Mouse (Mus musculus) kidney, adult 11 months (tissue): ENCODE results near the gene Pex19.

Source experiments
- DNase-seq: peaks from one replicate; pipeline ENCODE4 v3.0.0; 2022

Pex19 gene

GRCm38 (mm10) chr1:172134072-172134471 is 7.5 kb downstream of the Pex19 start:
- no peak for DNase-seq

GRCm38 (mm10) chr1:172140160-172140559 is 13.6 kb downstream of the Pex19 start:
- no peak for DNase-seq

GRCm38 (mm10) chr1:172140825-172141224 is 14.3 kb downstream of the Pex19 start:
- no peak for DNase-seq

- DNase-seq: no peak
These were observed 15.0 kb downstream of the Pex19 start for GRCm38 (mm10) chr1:172141529-172141928.

- peak; percentile 48 for DNase-seq
These were observed 17.0 kb downstream of the Pex19 start for GRCm38 (mm10) chr1:172143570-172143969.

- peak; percentile 98 for DNase-seq
These were observed 21.3 kb downstream of the Pex19 start, which contains the start of gene Dcaf8 for GRCm38 (mm10) chr1:172147835-172148278. Gene Dcaf8, plus strand, starts transcription at chr1:172148084.

GRCm38 (mm10) chr1:172148279-172148954 is 21.9 kb downstream of the Pex19 start:
- DNase-seq: peak; percentile 54

GRCm38 (mm10) chr1:172148955-172149815 is 22.6 kb downstream of the Pex19 start:
- DNase-seq: no peak

- DNase-seq: no peak
These were observed 28.0 kb downstream of the Pex19 start for GRCm38 (mm10) chr1:172154536-172154935.

- DNase-seq: no peak
These were observed 29.0 kb downstream of the Pex19 start for GRCm38 (mm10) chr1:172155518-172155917.

GRCm38 (mm10) chr1:172159970-172160369 is 33.4 kb downstream of the Pex19 start:
- DNase-seq: no peak

GRCm38 (mm10) chr1:172160508-172160907 is 34.0 kb downstream of the Pex19 start:
- DNase-seq: no peak

- no peak for DNase-seq
These were observed 35.5 kb downstream of the Pex19 start for GRCm38 (mm10) chr1:172162009-172162408.

GRCm38 (mm10) chr1:172162959-172163358 is 36.4 kb downstream of the Pex19 start:
- DNase-seq: peak; percentile 58

- DNase-seq: peak; percentile 77
These were observed 41.4 kb downstream of the Pex19 start for GRCm38 (mm10) chr1:172167911-172168310.

GRCm38 (mm10) chr1:172169809-172170208 is 43.3 kb downstream of the Pex19 start:
- DNase-seq: no peak

- DNase-seq: no peak
These were observed 45.8 kb downstream of the Pex19 start for GRCm38 (mm10) chr1:172172381-172172780.

GRCm38 (mm10) chr1:172173181-172173580 is 46.6 kb downstream of the Pex19 start:
- DNase-seq: no peak

GRCm38 (mm10) chr1:172177791-172178190 is 51.2 kb downstream of the Pex19 start:
- DNase-seq: no peak

GRCm38 (mm10) chr1:172179102-172179501 is 52.5 kb downstream of the Pex19 start:
- no peak for DNase-seq

- no peak for DNase-seq
These were observed 54.3 kb downstream of the Pex19 start for GRCm38 (mm10) chr1:172180881-172181280.

GRCm38 (mm10) chr1:172181777-172182176 is 55.2 kb downstream of the Pex19 start:
- no peak for DNase-seq

GRCm38 (mm10) chr1:172183056-172183455 is 56.5 kb downstream of the Pex19 start:
- no peak for DNase-seq

- no peak for DNase-seq
These were observed 57.4 kb downstream of the Pex19 start for GRCm38 (mm10) chr1:172183915-172184314.
